Mouse (Mus musculus) limb, embryonic 12.5 days (tissue): Measurements from ENCODE around the gene Rasgef1b. TPM values are rescaled to one million over a fixed set of nuclear protein-coding genes. Genes with fewer than 3 reads are reported as not detected.
A peak's percentile ranks its signal among the peaks of the same experiment; 100 is the strongest.

ENCODE experiments used
- ATAC-seq: fragments of 200-750 bp; cut with Nextera tagmentation; 2 replicates; pipeline ENCODE4 v1.8.0; 2017; ENCODE audit warnings: low read depth, moderate TSS enrichment; ENCODE audit not compliant: insufficient number of reproducible peaks, insufficient read depth, low FRiP score, low TSS enrichment
- H3K27ac ChIP-seq: fragments of 300-500 bp; sonication (generic); 2 replicates; pipeline ENCODE4 v1.5.1; 2016; ENCODE audit warnings: mild to moderate bottlenecking, moderate library complexity
- H3K27me3 ChIP-seq: fragments of 300-500 bp; sonication (generic); 2 replicates; pipeline ENCODE4 v1.6.1; 2016; ENCODE audit warnings: mild to moderate bottlenecking, moderate library complexity
- H3K36me3 ChIP-seq: fragments of 300-500 bp; sonication (generic); 2 replicates; pipeline ENCODE4 v1.6.1; 2016; ENCODE audit warnings: mild to moderate bottlenecking, moderate library complexity
- H3K4me1 ChIP-seq: fragments of 300-500 bp; sonication (generic); replicated peaks from 2 replicates; pipeline ENCODE4 v1.6.1; 2016
- H3K4me2 ChIP-seq: fragments of 300-500 bp; sonication (generic); 2 replicates; pipeline ENCODE4 v1.6.1; 2016; ENCODE audit warnings: mild to moderate bottlenecking, moderate library complexity
- H3K4me3 ChIP-seq: fragments of 300-500 bp; sonication (generic); replicated peaks from 2 replicates; pipeline ENCODE4 v1.5.1; 2016; ENCODE audit warnings: mild to moderate bottlenecking
- H3K9ac ChIP-seq: fragments of 300-500 bp; sonication (generic); replicated peaks from 2 replicates; pipeline ENCODE4 v1.6.1; 2016; ENCODE audit warnings: mild to moderate bottlenecking, moderate library complexity
- H3K9me3 ChIP-seq: fragments of 300-500 bp; sonication (generic); 2 replicates; pipeline ENCODE4 v1.6.1; 2016; ENCODE audit warnings: mild to moderate bottlenecking, moderate library complexity
- WGBS: fragments of 180-500 bp; shearing (Covaris S2); methylation state at CpG from one replicate; pipeline ENCODE4 v1.1.7; 2016; 5-methylcytosine and 5-hydroxymethylcytosine counted together
- polyA plus RNA-seq: library from polyadenylated mRNA; unstranded; fragments of >200 nt; fragmentation: Nextera tagmentation; extraction: Ambion mirVana; gene quantifications from 2 replicates; pipeline ENCODE4 v1.2.1, GENCODE M21; 2016

Rasgef1b gene
- polyA plus RNA-seq, 1 experiment from 2014 or later: 48.7 TPM

DNA sequence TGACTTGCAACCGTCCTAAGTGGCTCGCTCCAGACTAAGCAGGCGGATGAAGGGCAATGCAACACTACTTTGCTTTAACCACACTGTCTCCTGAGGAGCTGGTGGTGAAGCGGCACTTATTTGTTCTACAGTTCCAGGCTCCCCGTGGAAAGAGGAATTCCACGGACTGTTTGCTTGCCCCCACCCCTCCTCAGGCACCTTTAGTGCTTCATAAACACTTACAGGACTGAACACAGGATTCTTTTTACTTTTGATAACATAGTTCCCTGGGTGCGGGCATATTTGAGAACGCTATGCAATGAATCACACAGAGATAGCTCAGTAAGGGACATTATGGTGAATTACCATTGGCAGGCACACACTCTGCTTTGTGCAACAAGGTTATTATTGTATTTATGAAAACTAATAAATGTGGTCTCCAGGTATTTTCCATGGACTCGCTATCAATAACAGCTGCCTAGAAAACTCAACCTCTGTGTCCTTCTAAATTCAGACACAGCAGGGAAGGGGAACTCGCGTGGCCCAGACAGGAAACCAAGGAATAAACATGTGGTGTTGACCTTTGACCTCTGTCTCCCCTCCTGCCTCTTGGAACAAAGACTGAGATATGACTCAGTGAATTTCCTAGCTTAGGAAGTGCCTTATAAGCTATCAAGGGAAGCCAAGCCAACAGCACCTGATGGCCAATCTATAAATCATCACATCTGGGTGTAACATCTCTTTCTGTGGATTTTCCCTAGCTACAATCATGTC lies 486.7 kb downstream of the Rasgef1b start:
- WGBS: 62% methylated on average over 11 of the region's 11 CpGs
- peaks cover 50% of the 10 kb centered on the region for H3K36me3 ChIP-seq
- no peak overlapping the region for H3K4me3 ChIP-seq
- peaks cover 50% of the 10 kb centered on the region for H3K4me1 ChIP-seq
- H3K9me3 ChIP-seq: no peaks in the 10 kb centered on the region
- no peak overlapping the region for H3K9ac ChIP-seq
- ATAC-seq: no peak
- no peak overlapping the region for H3K4me2 ChIP-seq
- H3K27me3 ChIP-seq: no peaks in the 10 kb centered on the region
- 0 out of 2 replicates have a peak overlapping the region, but pooled peaks have one; percentile 12 for H3K27ac ChIP-seq

DNA sequence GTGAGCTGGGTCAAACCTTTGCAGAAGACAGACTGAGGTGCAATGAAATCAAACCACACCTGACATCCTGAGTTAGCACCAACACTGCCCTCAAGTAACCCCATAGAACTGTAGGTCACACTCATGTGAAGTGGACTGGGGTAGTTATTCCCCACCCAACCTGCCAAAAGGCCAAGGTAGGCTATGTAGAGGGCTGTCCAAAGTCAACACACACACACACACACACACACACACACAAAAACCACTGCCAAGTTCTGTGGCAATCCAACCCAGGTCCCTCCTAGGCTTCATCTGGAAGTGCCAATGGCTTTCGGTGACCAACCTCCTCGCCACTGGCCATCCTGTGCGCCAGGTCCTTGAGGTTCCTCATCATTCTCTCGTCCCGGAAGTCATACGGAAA lies 488.4 kb downstream of the Rasgef1b start:
- H3K27ac ChIP-seq: no peak overlapping the region
- peaks cover 39% of the 10 kb centered on the region for H3K4me1 ChIP-seq
- no peak overlapping the region for H3K9ac ChIP-seq
- ATAC-seq: no peak
- peaks cover 65% of the 10 kb centered on the region for H3K36me3 ChIP-seq
- no peaks in the 10 kb centered on the region for H3K27me3 ChIP-seq
- no peaks in the 10 kb centered on the region for H3K9me3 ChIP-seq
- H3K4me3 ChIP-seq: no peak overlapping the region
- no peak overlapping the region for H3K4me2 ChIP-seq
- 92% methylated on average over 6 of the region's 6 CpGs for WGBS

DNA sequence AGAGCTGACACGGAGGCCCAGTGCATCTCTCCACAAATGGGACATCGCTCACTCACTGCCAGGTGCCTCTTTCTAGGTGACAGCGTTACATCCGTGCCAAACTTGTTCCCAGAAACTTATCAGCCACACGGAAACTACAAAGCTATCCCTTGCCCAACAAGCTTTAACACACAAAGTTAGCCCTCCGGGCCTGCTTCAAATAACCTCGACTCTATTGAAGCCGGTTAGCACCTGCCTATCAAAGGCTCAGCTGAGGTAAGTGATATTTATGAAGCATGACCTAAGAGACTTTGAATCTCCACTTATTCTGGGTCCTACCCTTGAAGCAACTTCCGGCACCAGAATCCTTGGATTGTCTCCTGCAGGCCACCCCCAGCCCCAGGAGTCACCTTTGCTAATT lies 489.2 kb downstream of the Rasgef1b start:
- WGBS: 78% methylated on average over 9 of the region's 9 CpGs

DNA sequence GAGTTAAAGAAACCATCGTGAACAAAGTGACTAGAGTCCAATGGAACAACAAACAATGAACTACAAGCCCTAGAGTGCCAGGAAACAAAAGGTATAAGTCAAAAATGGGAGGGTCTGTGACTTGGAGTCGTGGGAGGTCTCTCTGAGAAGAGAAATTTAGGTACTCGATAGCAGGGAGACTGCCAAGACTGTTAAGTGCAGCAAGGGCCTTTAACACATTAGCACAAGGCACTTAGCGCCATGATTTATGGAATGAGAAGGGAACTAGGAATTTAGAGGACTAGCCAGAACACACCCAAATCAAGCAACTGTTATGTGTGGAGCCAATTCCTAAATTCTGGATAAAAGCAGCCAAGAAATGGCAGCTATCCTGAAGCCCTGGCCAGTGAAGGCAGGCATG lies 490.7 kb downstream of the Rasgef1b start:
- Histone ChIP-seq H3K4me2 (no peak overlapping the region), H3K36me3 (peaks cover 87% of the 10 kb centered on the region), H3K27ac (no peak overlapping the region), H3K9me3 (no peaks in the 10 kb centered on the region), H3K4me3 (no peak overlapping the region), H3K9ac (no peak overlapping the region), H3K27me3 (no peaks in the 10 kb centered on the region; the same call in 1 of the 2 replicates), H3K4me1 (peaks cover 25% of the 10 kb centered on the region)
- ATAC-seq: no peak
- WGBS: 65% methylated on average over 4 of the region's 4 CpGs

More for the DNA sequence above, 489.2 kb downstream of the Rasgef1b start:
- no peak overlapping the region for H3K27ac ChIP-seq
- H3K36me3 ChIP-seq: peaks cover 73% of the 10 kb centered on the region
- H3K4me2 ChIP-seq: no peak overlapping the region
- H3K9ac ChIP-seq: no peak overlapping the region
- H3K27me3 ChIP-seq: no peaks in the 10 kb centered on the region; the same call in 1 of the 2 replicates
- peaks cover 35% of the 10 kb centered on the region for H3K4me1 ChIP-seq
- no peak for ATAC-seq
- no peaks in the 10 kb centered on the region for H3K9me3 ChIP-seq
- H3K4me3 ChIP-seq: no peak overlapping the region

DNA sequence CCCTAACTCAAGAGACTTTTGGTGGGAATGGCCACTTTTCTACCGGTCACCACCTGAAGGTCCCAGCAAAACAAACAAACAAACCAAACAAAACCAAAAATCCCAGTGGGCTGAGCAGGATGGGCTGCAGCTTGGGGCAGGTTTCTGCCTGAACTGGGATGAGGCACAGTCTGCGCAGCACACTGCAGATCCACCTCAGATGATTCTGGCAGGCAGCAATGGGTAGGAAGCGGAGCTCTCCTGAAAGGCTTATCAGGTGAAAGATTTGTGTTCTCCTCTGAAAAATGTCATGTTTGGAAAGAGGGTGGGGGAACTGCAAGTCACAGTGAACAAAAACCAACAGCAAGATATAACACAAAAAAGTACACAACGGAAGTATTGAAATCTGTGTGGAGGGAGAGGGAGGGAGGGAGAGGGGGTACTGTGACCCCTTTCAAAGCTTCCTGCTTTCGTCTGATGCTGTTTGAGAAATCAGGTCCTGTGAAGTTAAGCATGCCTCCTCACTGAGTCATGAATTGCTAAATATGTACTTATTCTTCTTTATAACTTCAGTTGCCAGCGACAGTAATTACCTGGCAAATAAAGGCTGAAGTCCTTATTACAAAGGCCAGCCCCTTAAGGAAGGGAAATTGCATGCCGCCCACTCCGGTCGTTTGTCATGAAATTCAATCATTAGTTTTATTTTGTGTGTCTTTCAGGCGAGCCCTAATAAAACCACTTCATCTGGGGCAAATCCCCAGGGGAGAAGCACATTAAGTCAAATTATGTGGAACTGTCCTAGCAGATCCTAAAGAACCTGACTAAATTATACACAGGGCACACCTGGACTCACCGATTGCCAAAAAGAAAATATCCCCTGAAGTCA lies 491.7 kb downstream of the Rasgef1b start:
- 33% methylated on average over 11 of the region's 11 CpGs for WGBS
- Histone ChIP-seq H3K9me3 (no peaks in the 10 kb centered on the region), H3K4me1 (peaks cover 16% of the 10 kb centered on the region), H3K4me3 (no peak overlapping the region), H3K27ac (no peak overlapping the region), H3K36me3 (peaks cover 89% of the 10 kb centered on the region), H3K27me3 (no peaks in the 10 kb centered on the region; the same call in 1 of the 2 replicates), H3K9ac (no peak overlapping the region), H3K4me2 (no peak overlapping the region)
- no peak for ATAC-seq

DNA sequence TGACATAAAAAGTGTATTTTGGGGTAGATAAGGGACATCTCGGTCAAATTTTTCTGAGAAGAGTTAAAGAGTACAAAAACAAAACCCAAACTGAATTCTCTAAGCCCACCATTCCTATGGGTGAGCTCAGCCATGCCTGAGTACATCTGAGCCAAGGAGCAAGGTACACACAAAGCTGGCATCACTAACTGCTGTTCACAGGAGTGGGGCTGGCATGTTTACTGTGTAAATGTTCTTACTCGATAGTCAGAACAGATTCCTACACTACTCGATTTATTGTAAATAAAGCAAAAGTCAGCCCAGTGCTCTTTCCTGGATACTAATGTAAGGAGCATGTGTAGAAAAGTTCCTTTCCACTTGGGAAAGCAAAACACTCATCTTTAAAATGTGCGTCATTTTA lies 492.4 kb downstream of the Rasgef1b start:
- no peaks in the 10 kb centered on the region; the same call in 1 of the 2 replicates for H3K27me3 ChIP-seq
- no peak overlapping the region for H3K9ac ChIP-seq
- no peak overlapping the region for H3K4me2 ChIP-seq
- no peaks in the 10 kb centered on the region for H3K9me3 ChIP-seq
- no peak for ATAC-seq
- 82% methylated on average over 4 of the region's 4 CpGs for WGBS
- H3K27ac ChIP-seq: no peak overlapping the region
- H3K4me3 ChIP-seq: no peak overlapping the region
- H3K4me1 ChIP-seq: peaks cover 13% of the 10 kb centered on the region; the same call in 1 of the 2 replicates
- H3K36me3 ChIP-seq: peaks cover 89% of the 10 kb centered on the region

DNA sequence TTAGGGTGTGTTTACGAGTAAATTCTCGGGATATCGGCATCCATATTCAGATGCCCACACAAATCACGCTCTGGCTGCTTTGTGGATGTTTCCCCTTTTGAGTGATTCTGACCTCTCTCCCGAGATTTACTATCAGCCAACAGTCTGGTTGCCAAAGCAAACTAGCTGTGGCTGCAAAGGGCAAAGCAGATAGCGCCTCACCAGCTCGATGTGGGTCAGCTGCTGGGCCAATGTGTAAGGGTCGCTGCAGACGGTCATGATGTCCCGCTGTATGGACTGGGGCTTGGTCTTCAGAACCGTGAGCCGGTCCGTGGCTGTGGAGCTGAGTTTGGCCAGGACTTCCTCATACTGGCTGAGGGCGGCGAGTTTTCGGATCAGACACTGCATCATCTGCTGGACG lies 494.6 kb downstream of the Rasgef1b start:
- no peak overlapping the region for H3K27ac ChIP-seq
- WGBS: 95% methylated on average over 17 of the region's 17 CpGs
- H3K4me3 ChIP-seq: no peak overlapping the region
- peaks cover 13% of the 10 kb centered on the region; the same call in 1 of the 2 replicates for H3K4me1 ChIP-seq
- no peak overlapping the region for H3K4me2 ChIP-seq
- H3K9ac ChIP-seq: no peak overlapping the region
- H3K36me3 ChIP-seq: peaks cover 89% of the 10 kb centered on the region
- no peak for ATAC-seq
- no peaks in the 10 kb centered on the region for H3K9me3 ChIP-seq
- H3K27me3 ChIP-seq: no peaks in the 10 kb centered on the region; the same call in 1 of the 2 replicates

DNA sequence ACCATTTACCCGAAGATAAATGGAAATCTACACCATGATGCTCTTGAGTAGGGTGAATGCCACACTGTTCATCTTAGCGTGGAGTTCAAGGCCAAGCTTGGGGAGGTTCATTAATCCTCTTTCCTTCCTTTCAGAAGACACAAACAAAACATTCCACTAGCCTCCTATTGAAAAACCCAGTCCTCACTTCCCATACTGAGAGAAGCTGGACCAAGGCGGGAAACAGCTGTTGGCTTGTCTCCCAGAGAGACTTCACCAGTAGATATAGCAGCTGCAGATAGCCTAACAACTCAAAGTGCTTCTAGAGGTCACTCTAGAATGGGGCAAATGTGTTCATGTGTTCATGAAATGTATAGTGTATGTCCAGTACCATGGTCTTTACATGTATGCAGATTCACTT lies 495.7 kb downstream of the Rasgef1b start:
- Histone ChIP-seq H3K27me3 (no peaks in the 10 kb centered on the region; the same call in 1 of the 2 replicates), H3K36me3 (peaks cover 89% of the 10 kb centered on the region), H3K27ac (no peak overlapping the region), H3K9ac (no peak overlapping the region), H3K4me3 (no peak overlapping the region), H3K4me1 (peaks cover 10% of the 10 kb centered on the region; the same call in 1 of the 2 replicates), H3K9me3 (no peaks in the 10 kb centered on the region), H3K4me2 (no peak overlapping the region)
- 87% methylated on average over 3 of the region's 3 CpGs for WGBS
- no peak for ATAC-seq

DNA sequence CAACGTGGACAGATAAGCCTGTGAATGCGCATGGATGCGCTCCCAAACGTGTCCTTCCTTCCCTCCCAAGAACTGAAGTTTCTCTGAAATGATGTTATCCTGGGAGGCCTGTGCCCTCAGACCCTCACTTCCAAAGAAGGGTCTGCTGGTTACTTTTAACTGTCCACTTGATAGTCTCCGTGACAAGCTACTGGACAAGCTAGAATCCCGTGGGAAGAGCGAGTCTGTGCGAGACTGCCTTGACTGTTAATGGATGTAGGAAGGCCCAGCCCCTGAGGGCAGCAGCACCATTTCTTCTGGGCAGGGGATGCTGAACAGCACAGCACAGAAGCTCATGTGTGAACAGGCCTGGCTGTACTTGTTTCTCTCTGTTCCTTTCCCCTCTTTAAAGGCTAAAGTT lies 496.5 kb downstream of the Rasgef1b start:
- Histone ChIP-seq H3K4me3 (no peak overlapping the region), H3K4me2 (no peak overlapping the region), H3K27me3 (no peaks in the 10 kb centered on the region; the same call in 1 of the 2 replicates), H3K9me3 (no peaks in the 10 kb centered on the region), H3K27ac (no peak overlapping the region), H3K4me1 (peaks cover 5% of the 10 kb centered on the region; the same call in 1 of the 2 replicates), H3K36me3 (peaks cover 93% of the 10 kb centered on the region), H3K9ac (no peak overlapping the region)
- 90% methylated on average over 8 of the region's 8 CpGs for WGBS
- no peak for ATAC-seq

DNA sequence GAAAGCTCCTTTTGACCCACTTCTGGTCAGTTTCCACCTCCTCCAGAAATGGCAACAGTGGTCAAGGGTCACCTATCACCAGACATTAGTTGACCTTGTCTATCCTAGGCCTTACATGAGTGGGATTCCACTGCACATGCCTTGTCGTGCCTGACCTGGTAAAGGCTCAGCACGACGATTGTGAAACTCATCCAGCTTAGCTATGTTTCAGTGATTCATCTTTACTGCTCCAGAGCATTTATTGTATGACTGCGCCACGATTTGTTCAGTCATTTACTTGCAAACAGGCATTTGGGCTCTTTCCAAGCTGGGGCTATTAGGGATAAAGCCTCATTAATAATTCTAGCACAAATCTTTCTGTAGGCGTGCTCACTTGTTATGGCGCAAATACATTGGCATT lies 498.4 kb downstream of the Rasgef1b start:
- Histone ChIP-seq H3K27me3 (no peaks in the 10 kb centered on the region; the same call in 1 of the 2 replicates), H3K9me3 (no peaks in the 10 kb centered on the region), H3K4me3 (no peak overlapping the region), H3K27ac (no peak overlapping the region), H3K9ac (no peak overlapping the region), H3K36me3 (peaks cover 95% of the 10 kb centered on the region), H3K4me2 (no peak overlapping the region), H3K4me1 (peaks cover 12% of the 10 kb centered on the region)
- 90% methylated on average over 7 of the region's 7 CpGs for WGBS
- ATAC-seq: no peak

DNA sequence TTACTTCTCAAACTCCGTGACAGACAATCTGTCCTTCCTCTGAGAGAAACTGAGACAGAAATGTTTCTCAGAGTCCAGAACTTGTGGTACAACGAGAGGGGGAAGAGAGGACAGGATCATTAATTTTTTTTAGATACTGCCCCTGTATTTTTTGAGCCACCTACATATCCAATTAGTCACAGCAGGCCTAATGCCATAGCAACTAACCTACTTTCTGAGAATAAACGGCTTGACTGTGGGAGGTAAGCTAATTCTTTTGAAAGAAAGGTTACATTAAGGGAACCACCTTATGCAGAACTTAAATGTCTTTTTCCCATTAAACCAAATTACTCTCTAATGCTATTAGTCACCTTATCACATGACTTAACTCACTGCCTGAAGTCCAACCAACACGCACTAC lies 501.5 kb downstream of the Rasgef1b start:
- H3K4me3 ChIP-seq: no peak overlapping the region
- H3K9ac ChIP-seq: no peak overlapping the region
- WGBS: 75% methylated on average over 4 of the region's 4 CpGs
- H3K36me3 ChIP-seq: peaks cover 91% of the 10 kb centered on the region
- no peak overlapping the region for H3K27ac ChIP-seq
- H3K4me1 ChIP-seq: peaks cover 22% of the 10 kb centered on the region
- H3K4me2 ChIP-seq: no peak overlapping the region
- no peaks in the 10 kb centered on the region for H3K9me3 ChIP-seq
- ATAC-seq: no peak
- no peaks in the 10 kb centered on the region for H3K27me3 ChIP-seq
